Mouse (Mus musculus): ENCODE data around the gene Spindoc.

DNA sequence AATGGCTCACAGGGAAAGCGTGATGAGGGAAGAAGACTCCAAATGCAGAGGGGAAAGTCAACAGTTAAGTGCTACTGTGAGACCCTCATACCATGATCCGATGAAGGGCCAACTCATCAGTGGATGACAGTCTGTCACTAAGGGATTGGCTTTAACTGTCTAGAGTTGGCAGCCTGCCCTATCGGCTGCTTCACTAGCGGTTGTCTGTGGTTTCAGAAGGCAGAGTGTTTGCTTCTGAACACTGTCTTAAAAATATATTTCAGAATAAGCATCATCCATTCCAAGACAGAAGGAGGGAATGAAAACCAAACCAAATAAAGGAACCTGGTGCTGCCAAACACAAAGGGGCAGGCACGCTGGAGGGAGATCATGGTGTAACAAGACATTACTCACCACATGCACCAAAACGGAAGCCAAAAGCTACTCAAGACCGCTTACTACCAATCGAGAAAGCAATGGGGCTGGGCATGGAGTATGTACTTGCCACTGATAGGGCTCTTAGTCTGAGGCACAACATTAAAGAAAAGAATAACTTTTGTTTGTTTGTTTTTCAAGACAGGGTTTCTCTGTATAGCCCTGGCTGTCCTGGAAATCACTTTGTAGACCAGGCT is 67.7 kb downstream of the Spindoc start:
- TF ChIP-seq CTCF (IDR thresholded peaks at IDR 0.05; ENCODE audit: low read depth), result no peak
- no peak for TF ChIP-seq EP300 (IDR thresholded peaks at IDR 0.05; ENCODE audit: low read depth)
